In the genomic region with DNA sequence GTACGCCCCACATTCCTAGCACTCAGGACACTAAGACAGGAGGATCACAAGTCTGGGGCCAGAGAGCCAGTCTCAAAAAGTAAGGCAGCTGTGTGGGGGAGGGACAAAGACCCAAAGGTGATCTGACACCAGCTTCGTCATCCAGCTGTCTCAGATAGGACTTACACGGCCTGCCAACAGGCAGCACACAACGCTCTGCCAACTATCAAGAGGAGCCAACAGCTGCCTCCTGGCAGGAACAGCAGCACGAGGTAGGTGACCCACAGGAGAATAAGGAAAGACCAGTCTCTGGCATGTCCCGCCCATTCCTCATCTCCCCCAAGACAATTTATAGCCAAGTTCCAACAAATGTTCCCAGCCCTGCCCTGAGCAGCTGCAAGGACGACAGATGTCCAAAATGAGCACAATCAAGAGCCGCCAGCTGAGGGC, we compare ENCODE assay signal across 10 mouse cellular contexts. TPM values are rescaled to one million over a fixed set of nuclear protein-coding genes. Genes with fewer than 3 reads are reported as not detected.
DNase-seq lines count a peak whose midpoint lies in the region; ATAC-seq and TF ChIP-seq lines count a peak whose summit lies in the region.
"Had no signal": no experiment of that assay in that cellular context is flagged by ENCODE, and none has a peak within 500 bp of the region (broad histone marks: within the 10 kb centered on the region; RNA-seq: fewer than 3 reads in every experiment).

No protein-coding gene starts in this region.

- H3K27ac ChIP-seq in intestine, embryonic 15.5 days: no peak overlapping the region
- H3K27ac ChIP-seq in stomach, postnatal 0 days (replicated peaks): peak overlapping the region; percentile 45; the same call in 1 of the 2 replicates
- H3K27ac ChIP-seq: forebrain, embryonic 15.5 days; liver, embryonic 15.5 days had no signal

- no peaks in the 10 kb centered on the region for H3K9me3 ChIP-seq in intestine, embryonic 15.5 days
- H3K9me3 ChIP-seq in stomach, postnatal 0 days (ENCODE audit: control insufficient read depth, low read length): no peaks in the 10 kb centered on the region
- H3K9me3 ChIP-seq: forebrain, embryonic 15.5 days; liver, embryonic 15.5 days had no signal

- H3K4me2 ChIP-seq in intestine, embryonic 15.5 days (replicated peaks): no peak overlapping the region
- no peak overlapping the region for H3K4me2 ChIP-seq in stomach, postnatal 0 days (replicated peaks; ENCODE audit: low read depth)
- H3K4me2 ChIP-seq: forebrain, embryonic 15.5 days; liver, embryonic 15.5 days had no signal

- DNase-seq in adrenal gland, adult 2 months: peak; percentile 67
- no peak for DNase-seq in adrenal gland, adult 8-10 months
- peak; percentile 46 for DNase-seq in testis, postnatal 10 days (ENCODE audit: low spot score)
- no peak for DNase-seq in testis, postnatal 14 days (ENCODE audit: low spot score)
- DNase-seq in stomach, postnatal 0 days (ENCODE audit: low spot score): no peak
- DNase-seq in cerebellum, postnatal 14 days: no peak
- no peak for DNase-seq in Muller cell, postnatal 12 days (ENCODE audit: inconsistent ontology term)

- no peak overlapping the region for H3K4me3 ChIP-seq in intestine, embryonic 15.5 days (replicated peaks)
- H3K4me3 ChIP-seq in stomach, postnatal 0 days (ENCODE audit: low read depth, low read length): no peak overlapping the region
- H3K4me3 ChIP-seq: forebrain, embryonic 15.5 days; liver, embryonic 15.5 days had no signal

- no peaks in the 10 kb centered on the region for H3K27me3 ChIP-seq in intestine, embryonic 15.5 days (replicated peaks)
- no peaks in the 10 kb centered on the region for H3K27me3 ChIP-seq in stomach, postnatal 0 days (ENCODE audit: control insufficient read depth, insufficient read depth, low read length)
- H3K27me3 ChIP-seq: forebrain, embryonic 15.5 days; liver, embryonic 15.5 days had no signal

- ATAC-seq in intestine, embryonic 15.5 days: 0 out of 2 replicates have a peak, but pooled peaks have one; percentile 16
- ATAC-seq in stomach, postnatal 0 days (ENCODE audit: low FRiP score, low TSS enrichment): no peak
- ATAC-seq: forebrain, embryonic 15.5 days had no signal

- no peak for TF ChIP-seq EP300 in stomach, postnatal 0 days (optimal IDR thresholded peaks at IDR 0.05)

- no peak for TF ChIP-seq CTCF in stomach, postnatal 0 days (IDR thresholded peaks at IDR 0.05; ENCODE audit: low read depth)

- peaks cover 4% of the 10 kb centered on the region for H3K36me3 ChIP-seq in intestine, embryonic 15.5 days
- no peaks in the 10 kb centered on the region for H3K36me3 ChIP-seq in stomach, postnatal 0 days (ENCODE audit: control insufficient read depth, insufficient read depth, low read length)
- H3K36me3 ChIP-seq: forebrain, embryonic 15.5 days had no signal

- 42% methylated on average over 8 of the region's 8 CpGs for WGBS in intestine, embryonic 15.5 days
- 37% methylated on average over 8 of the region's 8 CpGs for WGBS in stomach, postnatal 0 days

- peaks cover 56% of the 10 kb centered on the region for H3K4me1 ChIP-seq in intestine, embryonic 15.5 days (replicated peaks)
- peaks cover 22% of the 10 kb centered on the region for H3K4me1 ChIP-seq in stomach, postnatal 0 days (replicated peaks; ENCODE audit: control insufficient read depth, insufficient read depth)

- H3K9ac ChIP-seq in intestine, embryonic 15.5 days: no peak overlapping the region
- no peak overlapping the region; the same call in 1 of the 2 replicates for H3K9ac ChIP-seq in stomach, postnatal 0 days (ENCODE audit: low read length)
- H3K9ac ChIP-seq: forebrain, embryonic 15.5 days; liver, embryonic 15.5 days had no signal

RNA-seq across cellular contexts. Expression of a gene that starts 9.8 kb away (rescaled TPM):
- 10 to 100 TPM; 66.8 to 74.7 TPM for total RNA-seq in adrenal gland, adult 2 months (2021)
- polyA plus RNA-seq in adrenal gland, adult 2 months (2012; rRNA removed): 21.9 and 23.2 TPM in 2 replicates
- 10 to 100 TPM; 75.7 to 93.3 (median 83.9) TPM for total RNA-seq in adrenal gland, adult 8-10 months (2022)
- 37.5 and 38.9 TPM in 2 replicates for polyA plus RNA-seq in intestine, embryonic 15.5 days (2015; fragmentation: Nextera tagmentation; extraction: Ambion mirVana)
- 9.4 and 9.6 TPM in 2 replicates for polyA plus RNA-seq in stomach, postnatal 0 days (2015; fragmentation: Nextera tagmentation; extraction: Ambion mirVana)

Comparison
In these comparisons a context has a peak if more than half of its experiments do, and no peak if none do; other contexts are left out.
1. DNase-seq: peak in adrenal gland, adult 2 months (single experiment) and testis, postnatal 10 days (single experiment); none in adrenal gland, adult 8-10 months (single experiment), testis, postnatal 14 days (single experiment), stomach, postnatal 0 days (single experiment), cerebellum, postnatal 14 days (0 of 2) and Muller cell, postnatal 12 days (single experiment).